Mouse (Mus musculus) left cerebral cortex, adult 2 months (tissue): ENCODE data around the gene Meis2. TPM values are rescaled to one million over a fixed set of nuclear protein-coding genes. Genes with fewer than 3 reads are reported as not detected.

Experiments used
- DNase-seq, 2 experiments: peaks; one replicate each; pipeline ENCODE4 v3.0.0; 2021 to 2022; ENCODE audit warnings: low spot score in 2 of 2, mixed read lengths in 1 of 2; ENCODE audit errors: extremely low spot score in 1 of 2
- H3K27ac ChIP-seq: fragments of 200-600 bp; 2 replicates; pipeline ENCODE4 v1.8.1; 2022
- H3K4me3 ChIP-seq: fragments of 200-600 bp; 2 replicates; pipeline ENCODE4 v1.8.1; 2022
- CTCF ChIP-seq: fragments of 200-600 bp; IDR thresholded peaks from 2 replicates; pipeline ENCODE4 v1.8.1; 2022; ENCODE audit warnings: antibody characterized with exemption, mild to moderate bottlenecking, moderate library complexity
- intact Hi-C: fragments of 180-260 bp; cut with DNase I; formaldehyde crosslinking; loops from one replicate; pipeline ENCODE4 v1.15.1; 2025
- total RNA-seq, 2 experiments: library from RNA; stranded (reverse); gene quantifications; 2 replicates each; pipeline ENCODE4 v1.2.3; 2021

The Meis2 gene
- total RNA-seq, 2 experiments from 2014 or later = 110 to 116 TPM

DNA sequence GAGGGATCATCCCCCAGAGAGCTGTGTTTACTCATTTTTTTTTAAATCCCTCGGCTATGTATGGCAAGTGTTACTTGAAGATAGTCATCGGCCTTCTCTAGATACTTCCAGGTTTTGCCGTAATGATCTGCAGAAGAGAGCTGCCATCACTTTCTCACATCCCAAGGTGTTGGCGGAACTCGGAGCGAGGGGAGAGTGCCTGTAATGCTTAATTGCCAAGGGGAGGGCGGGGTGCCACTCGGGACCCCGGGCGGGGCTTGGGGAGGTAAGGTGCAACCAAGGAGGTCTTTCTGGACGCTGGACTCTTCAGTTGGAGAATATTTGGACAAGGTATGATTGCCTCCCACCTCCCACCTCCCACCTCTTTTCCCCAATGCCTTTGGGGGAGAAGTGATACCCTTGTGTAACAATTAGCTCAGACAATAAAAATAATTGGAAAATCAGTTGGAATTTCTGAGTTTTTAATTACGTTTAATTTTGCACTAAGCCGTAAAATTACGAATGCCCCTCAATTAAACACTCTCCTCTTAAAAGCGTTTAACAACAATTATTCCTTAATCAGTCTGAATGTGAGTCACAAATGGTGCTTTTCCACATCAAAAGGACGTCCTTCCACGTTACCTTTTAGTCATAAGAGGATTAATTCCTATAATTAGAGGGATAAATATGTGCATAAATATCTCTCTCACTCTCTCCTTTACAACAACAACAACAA, 9.2 kb upstream of the Meis2 start:
- no peak for DNase-seq
- Histone ChIP-seq H3K4me3 (peak overlapping the region; percentile 54), H3K27ac (peak overlapping the region; percentile 78)
- TF ChIP-seq CTCF = no peak
- intact Hi-C loops = loop anchor here (10.0 kb wide), 3 partner anchors 750 to 1450 kb away; no protein-coding TSS in a partner anchor

DNA sequence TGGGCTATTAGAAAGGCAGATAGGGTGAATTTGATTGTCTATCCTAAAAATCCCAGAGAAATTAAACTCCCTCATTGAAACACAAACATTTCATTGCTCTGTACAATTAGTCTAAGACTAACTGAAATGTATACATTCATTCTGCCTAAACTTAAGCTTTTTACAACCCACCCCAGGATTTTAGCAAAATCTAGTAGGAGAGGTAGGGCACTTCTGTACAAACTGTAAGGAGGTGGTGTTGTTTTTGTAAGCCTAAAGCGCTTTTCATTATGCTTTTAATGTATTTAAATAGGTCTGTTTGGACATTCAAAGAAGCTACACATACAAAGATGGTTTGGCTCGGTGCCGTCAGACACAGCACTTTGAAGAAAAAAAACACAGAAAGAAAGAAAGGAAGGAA, 8.4 kb upstream of the Meis2 start:
- no peak overlapping the region for H3K4me3 ChIP-seq
- intact Hi-C loops = loop anchor here (10.0 kb wide), 3 partner anchors 751 to 1449 kb away; no protein-coding TSS in a partner anchor
- no peak for DNase-seq
- peak overlapping the region; percentile 13; the same call in 1 of the 2 replicates for H3K27ac ChIP-seq
- no peak for TF ChIP-seq CTCF

DNA sequence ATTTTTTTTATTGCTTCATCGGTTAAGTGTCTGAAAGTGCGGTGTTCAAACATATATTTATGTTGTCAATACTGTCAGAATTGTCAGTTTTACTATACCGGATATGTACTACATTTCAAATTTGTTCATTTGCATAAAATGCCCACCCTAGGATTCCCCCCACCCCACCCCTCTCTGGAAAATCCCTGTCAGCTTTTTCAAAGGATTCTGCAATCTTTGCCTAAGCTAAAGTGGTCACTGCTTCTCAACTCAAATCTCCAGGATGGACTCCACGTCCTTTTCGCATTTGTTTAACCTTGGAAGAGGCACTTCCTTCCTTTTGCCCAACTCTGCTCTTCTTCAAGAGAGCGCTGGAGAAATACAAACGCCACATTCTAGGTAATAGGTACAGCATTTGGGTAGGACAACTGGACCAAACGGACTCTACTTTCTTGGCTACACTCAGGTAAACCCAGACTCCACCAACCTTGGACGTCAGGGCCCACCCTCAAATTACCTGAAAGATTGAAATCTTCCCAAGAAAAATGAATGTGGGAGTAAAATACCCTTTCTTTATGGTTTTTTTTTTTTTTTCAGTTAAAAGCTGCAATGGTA, 7.8 kb upstream of the Meis2 start:
- no peak overlapping the region; the same call in 1 of the 2 replicates for H3K27ac ChIP-seq
- no peak overlapping the region for H3K4me3 ChIP-seq
- no peak for DNase-seq
- intact Hi-C loops = loop anchor here (10.0 kb wide), 3 partner anchors 751 to 1449 kb away; no protein-coding TSS in a partner anchor
- TF ChIP-seq CTCF = no peak

DNA sequence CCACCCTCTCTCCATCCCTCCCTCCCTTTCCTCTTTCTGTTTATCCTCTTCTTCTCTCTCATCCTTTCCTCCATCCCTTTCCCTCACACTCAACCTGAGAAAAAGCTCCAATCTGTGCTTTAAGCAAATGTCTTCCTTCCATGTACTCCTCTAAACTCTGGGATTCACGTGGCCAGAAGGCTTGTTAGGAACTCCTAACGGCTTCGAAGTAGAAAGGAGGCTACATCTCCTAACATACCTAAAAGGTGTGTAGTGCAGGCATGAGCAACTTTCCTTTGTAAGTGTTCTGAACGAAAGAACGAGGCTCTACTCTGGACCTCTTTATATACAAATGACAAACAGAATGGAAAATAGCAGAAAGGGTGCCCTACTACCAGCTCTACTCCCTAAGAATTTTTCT, 7.1 kb upstream of the Meis2 start:
- peak overlapping the region; percentile 31; the same call in 1 of the 2 replicates for H3K4me3 ChIP-seq
- TF ChIP-seq CTCF = no peak
- intact Hi-C loops = loop anchor here (10.0 kb wide), 3 partner anchors 752 to 1448 kb away; no protein-coding TSS in a partner anchor
- no peak for DNase-seq
- H3K27ac ChIP-seq = peak overlapping the region; percentile 28

DNA sequence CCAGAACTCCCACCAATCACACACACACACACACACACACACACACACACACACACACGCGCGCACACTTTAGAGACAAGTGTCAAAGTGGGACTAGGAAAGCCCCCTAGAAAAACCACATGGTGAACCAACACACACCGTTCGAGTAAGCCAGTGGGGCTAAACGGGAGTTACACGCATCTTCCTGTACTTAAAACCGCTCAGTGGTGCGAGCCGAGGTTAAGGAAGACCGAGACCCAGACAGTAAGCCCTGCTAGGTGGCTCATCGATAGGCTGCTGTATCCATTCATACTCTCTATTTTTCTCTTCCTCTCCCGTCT, 6.6 kb upstream of the Meis2 start:
- intact Hi-C loops = loop anchor here (10.0 kb wide), 3 partner anchors 753 to 1447 kb away; no protein-coding TSS in a partner anchor
- TF ChIP-seq CTCF = no peak
- Histone ChIP-seq H3K27ac (peak overlapping the region; percentile 28), H3K4me3 (peak overlapping the region; percentile 31; the same call in 1 of the 2 replicates)
- no peak for DNase-seq

DNA sequence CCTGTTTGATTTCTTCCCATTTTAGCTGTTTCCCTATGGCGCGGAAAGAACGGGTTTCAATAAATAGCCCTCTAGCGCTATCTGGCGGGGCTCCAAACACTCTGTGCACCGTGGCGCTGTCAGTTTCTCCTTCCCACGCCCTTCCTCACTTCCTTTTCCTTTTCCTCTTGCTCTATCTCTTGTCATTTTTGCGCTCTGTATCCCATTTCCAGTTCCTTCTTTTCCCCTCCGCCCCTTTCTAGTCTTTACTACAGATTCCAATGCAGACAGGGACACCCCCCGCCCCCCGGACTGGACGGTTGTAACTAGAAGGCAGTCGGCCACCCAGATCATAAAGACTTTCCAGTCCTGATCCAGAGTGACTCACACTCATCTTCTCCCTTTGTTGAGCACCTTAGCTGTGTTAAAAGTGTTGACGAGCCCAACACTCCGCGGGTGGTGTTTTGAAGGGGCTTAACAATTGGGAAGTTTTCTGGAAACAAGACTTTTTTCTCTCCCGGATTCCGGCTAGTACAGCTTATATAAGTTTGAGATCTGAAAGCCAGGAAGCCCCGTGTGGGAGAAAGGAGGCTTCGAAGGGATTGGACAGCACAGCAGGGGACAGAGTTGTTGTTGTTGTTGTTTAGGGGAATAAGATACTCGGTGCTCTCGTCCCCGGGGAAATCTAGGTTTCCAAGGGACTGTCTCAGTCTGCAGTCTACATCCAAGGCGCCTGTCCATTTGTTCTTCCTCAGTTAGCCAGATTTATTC, 6.1 kb upstream of the Meis2 start:
- Histone ChIP-seq H3K27ac (peak overlapping the region; percentile 75), H3K4me3 (peak overlapping the region; percentile 42)
- peak; percentile 40 for TF ChIP-seq CTCF
- intact Hi-C loops = loop anchor here (2.0 to 10.0 kb wide), 5 partner anchors 215 to 1447 kb away; no protein-coding TSS in a partner anchor
- DNase-seq = peak; percentile 61 to 75

DNA sequence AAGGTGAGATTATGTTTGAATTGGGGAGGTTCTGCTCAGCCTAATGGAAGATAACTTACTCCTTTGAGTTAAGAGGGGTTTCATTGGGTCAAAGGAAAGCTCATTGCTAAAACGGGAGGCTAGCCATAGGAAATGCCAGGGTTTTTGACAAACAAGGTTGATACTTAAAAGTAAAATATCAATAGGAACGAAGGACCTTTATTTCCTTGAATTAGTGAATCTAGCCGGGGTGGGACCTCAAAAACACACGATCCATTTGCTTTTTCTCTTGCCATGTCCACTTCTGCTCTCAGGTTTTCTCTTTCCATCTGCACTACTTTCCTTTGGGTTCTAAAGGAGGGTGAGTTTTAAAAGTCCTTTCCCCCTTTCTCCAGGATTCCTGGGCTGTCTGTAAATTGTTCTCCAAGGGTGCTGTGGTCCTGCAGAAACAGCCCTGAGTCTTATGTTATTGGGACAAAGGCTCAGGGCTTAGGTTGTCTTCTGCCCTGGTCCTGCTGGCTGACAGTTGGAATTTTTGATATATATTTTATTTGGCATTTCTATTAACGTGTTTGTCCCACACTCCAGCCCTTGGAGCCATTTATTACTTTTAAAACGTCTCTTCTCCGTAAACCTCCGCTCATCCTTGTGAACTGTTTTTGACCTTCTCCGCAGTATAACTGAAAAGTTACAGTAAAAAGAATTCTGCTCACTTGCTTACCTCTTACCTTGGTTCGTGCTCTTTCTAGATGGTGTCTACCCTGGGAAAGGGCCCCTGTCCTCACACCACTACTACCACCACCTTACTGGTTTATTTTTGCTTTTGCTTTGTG, 5.2 kb upstream of the Meis2 start:
- DNase-seq = no peak
- no peak for TF ChIP-seq CTCF
- Histone ChIP-seq H3K4me3 (peak overlapping the region; percentile 42), H3K27ac (peak overlapping the region; percentile 75)
- intact Hi-C loops = loop anchor here (2.0 to 10.0 kb wide), 5 partner anchors 214 to 1446 kb away; no protein-coding TSS in a partner anchor

DNA sequence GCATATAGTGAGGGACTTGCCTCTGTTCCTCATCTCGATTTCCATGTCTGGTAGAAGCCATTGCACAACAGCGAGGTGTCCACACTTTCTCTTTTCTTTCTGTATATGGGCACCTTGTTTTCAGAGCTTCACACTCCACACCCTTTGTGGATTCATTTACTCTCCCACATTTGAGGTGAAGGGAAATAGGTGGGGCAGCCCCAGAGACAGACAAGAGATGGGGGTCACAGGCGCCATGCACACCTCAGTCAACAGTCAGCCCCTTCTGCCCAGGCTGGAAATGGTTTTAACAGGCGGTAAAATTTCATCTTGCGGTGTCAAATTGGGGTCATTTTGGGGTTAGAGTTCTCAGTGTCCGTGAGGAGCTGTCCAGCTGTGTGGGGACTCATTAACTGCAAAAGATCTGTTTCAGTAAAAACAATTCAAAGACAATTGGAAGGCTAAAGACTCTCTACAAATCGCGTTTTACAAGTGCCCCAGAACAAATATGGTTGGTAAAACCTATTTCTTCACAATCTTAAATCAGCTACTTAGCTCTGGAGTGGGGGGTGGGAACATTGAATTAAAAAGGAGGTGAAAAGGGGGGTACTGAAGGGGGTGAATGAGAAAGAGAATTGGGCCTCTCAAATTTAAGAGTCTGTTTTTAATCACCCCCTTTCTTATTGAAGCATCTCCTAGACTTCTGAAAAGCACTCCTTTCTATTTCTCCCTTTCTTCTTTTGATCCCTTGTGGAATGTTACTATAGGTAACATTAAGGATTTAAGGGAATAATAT, 4.0 kb upstream of the Meis2 start:
- H3K4me3 ChIP-seq = peak overlapping the region; percentile 39
- peak overlapping the region; percentile 75 for H3K27ac ChIP-seq
- no peak for DNase-seq
- no peak for TF ChIP-seq CTCF
- intact Hi-C loops = loop anchor here (2.0 to 10.0 kb wide), 5 partner anchors 213 to 1445 kb away; no protein-coding TSS in a partner anchor

DNA sequence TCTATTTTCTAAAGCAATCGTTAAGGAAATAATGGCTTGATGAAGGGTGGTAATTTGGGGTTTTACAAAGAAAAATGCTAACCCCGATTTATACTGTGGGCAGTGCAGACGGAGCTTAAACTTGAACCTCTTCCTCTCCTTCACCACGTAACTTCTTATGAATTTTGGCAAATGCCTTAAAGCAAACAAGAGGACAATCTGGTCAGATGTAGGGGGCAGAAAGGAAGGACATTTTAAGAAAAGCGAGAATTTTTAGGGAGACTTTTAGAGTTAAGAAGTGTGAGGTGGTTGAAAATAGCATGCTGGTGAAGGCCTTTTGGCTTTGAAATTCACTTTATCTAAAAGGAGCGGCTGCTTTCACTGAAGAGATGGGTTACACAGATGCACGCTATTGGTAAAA, 3.3 kb upstream of the Meis2 start:
- peak overlapping the region; percentile 39 for H3K4me3 ChIP-seq

DNA sequence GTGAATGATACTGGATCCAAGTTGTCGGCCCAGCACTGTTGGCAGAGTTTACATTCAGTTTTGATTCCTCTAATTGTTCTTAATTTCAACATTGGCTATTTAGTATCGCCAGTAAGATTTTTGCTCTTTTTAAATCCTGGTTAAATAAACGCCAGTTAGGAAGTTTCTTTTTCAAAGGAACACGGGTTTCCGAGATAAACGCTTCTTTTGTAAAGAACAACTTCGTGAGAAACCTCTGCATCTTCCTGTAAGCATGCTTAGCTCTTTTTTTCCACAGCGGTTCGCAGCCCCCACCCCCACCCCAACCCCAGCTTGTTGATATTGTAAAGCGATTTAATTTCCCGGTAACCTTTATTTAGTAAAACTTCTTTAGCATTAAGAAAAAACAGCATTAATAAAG, 2.8 kb upstream of the Meis2 start:
- H3K27ac ChIP-seq = peak overlapping the region; percentile 75
- peak overlapping the region; percentile 39 for H3K4me3 ChIP-seq
- intact Hi-C loops = no loop called here
- TF ChIP-seq CTCF = no peak
- no peak for DNase-seq

More for the DNA sequence above, 3.3 kb upstream of the Meis2 start:
- intact Hi-C loops = no loop called here
- H3K27ac ChIP-seq = peak overlapping the region; percentile 75
- TF ChIP-seq CTCF = no peak
- no peak for DNase-seq
